Mouse (Mus musculus) midbrain, embryonic 12.5 days (tissue): Measurements from ENCODE around the gene Prdx4. TPM values are rescaled to one million over a fixed set of nuclear protein-coding genes. Genes with fewer than 3 reads are reported as not detected.
A peak's percentile ranks its signal among the peaks of the same experiment; 100 is the strongest.
"Not testable (repeated sequence)": the region's sequence is repeated elsewhere in the genome, so short reads cannot be mapped to it uniquely, and the experiment has no call there.

Experiments used
- ATAC-seq: fragments of 200-750 bp; cut with Nextera tagmentation; 2 replicates; pipeline ENCODE4 v1.8.0; 2017; ENCODE audit warnings: low read depth, moderate TSS enrichment, moderate library complexity; ENCODE audit not compliant: low FRiP score
- H3K27ac ChIP-seq: fragments of 300-500 bp; sonication (generic); replicated peaks from 2 replicates; pipeline ENCODE4 v1.5.1; 2016; ENCODE audit warnings: mild to moderate bottlenecking
- H3K27me3 ChIP-seq: fragments of 300-500 bp; sonication (generic); 2 replicates; pipeline ENCODE4 v1.6.1; 2016; ENCODE audit warnings: mild to moderate bottlenecking
- H3K36me3 ChIP-seq: fragments of 300-500 bp; sonication (generic); 2 replicates; pipeline ENCODE4 v1.6.1; 2016
- H3K4me1 ChIP-seq: fragments of 300-500 bp; sonication (generic); 2 replicates; pipeline ENCODE4 v1.6.1; 2016
- H3K4me2 ChIP-seq: fragments of 300-500 bp; sonication (generic); replicated peaks from 2 replicates; pipeline ENCODE4 v1.6.1; 2016; ENCODE audit warnings: mild to moderate bottlenecking, moderate library complexity
- H3K4me3 ChIP-seq: fragments of 300-500 bp; sonication (generic); 2 replicates; pipeline ENCODE4 v1.5.1; 2016; ENCODE audit warnings: mild to moderate bottlenecking
- H3K9ac ChIP-seq: fragments of 300-500 bp; sonication (generic); replicated peaks from 2 replicates; pipeline ENCODE4 v1.6.1; 2016; ENCODE audit warnings: mild to moderate bottlenecking, moderate library complexity
- H3K9me3 ChIP-seq: fragments of 300-500 bp; sonication (generic); 2 replicates; pipeline ENCODE4 v1.6.1; 2016; ENCODE audit warnings: mild to moderate bottlenecking
- WGBS: fragments of 180-500 bp; shearing (Covaris S2); methylation state at CpG from one replicate; pipeline ENCODE4 v1.1.7; 2016; 5-methylcytosine and 5-hydroxymethylcytosine counted together
- polyA plus RNA-seq: library from polyadenylated mRNA; unstranded; fragments of >200 nt; fragmentation: Nextera tagmentation; extraction: Ambion mirVana; gene quantifications from 2 replicates; pipeline ENCODE4 v1.2.1, GENCODE M21; 2016

Gene Prdx4
- polyA plus RNA-seq = 193 and 197 TPM in 2 replicates

DNA sequence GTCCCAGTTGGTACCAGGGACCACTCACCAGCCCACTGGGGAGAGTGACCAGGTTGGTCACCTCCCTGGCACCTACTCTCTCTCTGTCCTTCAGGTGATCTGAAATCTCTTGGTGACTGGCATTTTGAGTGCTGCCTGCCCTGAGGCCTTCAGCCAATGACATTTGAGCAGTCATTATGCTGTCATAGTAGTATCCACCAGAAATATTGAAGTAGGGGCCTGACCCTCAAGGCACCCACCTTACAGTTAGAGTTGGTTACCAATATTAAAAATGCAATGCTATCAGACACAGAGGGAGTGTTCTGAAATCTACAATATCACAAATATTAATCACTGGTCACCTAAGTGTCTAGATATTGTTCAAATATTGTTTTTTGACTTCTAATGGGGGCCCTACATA lies at the start of gene Prdx4:
Gene Prdx4 (minus strand): TSS at position 101 of the 400 bp plus-strand sequence.
- ATAC-seq = no peak

DNA sequence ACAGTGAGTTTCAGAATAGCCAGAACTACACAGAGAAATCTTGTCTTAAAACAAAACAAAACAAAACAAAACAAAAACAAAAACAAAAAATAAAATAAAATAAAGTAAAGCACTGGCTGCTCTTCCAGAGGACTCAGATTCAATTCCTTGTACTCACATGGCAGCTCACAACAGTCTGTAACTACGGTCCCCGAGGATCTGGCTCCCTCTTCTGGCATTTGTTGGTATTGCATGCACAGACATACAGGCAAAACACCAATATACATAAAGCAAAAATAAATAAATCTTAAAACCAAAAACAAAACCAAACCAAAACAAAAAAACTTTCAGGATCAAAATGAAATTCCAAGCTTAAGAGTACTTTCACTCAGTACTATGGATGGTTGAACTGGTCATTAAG lies 36.0 kb upstream of the Prdx4 start:
- 26% methylated on average over 2 of the region's 2 CpGs for WGBS
- no peak overlapping the region for H3K27ac ChIP-seq
- no peaks in the 10 kb centered on the region for H3K36me3 ChIP-seq
- H3K9ac ChIP-seq = no peak overlapping the region
- no peaks in the 10 kb centered on the region for H3K9me3 ChIP-seq
- H3K4me1 ChIP-seq = no peaks in the 10 kb centered on the region
- no peak overlapping the region for H3K4me2 ChIP-seq
- H3K4me3 ChIP-seq = no peak overlapping the region
- ATAC-seq = no peak
- no peaks in the 10 kb centered on the region for H3K27me3 ChIP-seq

More for the DNA sequence above, at the start of gene Prdx4:
- Histone ChIP-seq H3K4me3 (no peak within 1 kb of the TSS), H3K9ac (no peak within 1 kb of the TSS), H3K9me3 (no peaks in the 10 kb centered on the region), H3K36me3 (no peaks in the 10 kb centered on the region), H3K27me3 (no peaks in the 10 kb centered on the region), H3K27ac (no peak within 1 kb of the TSS), H3K4me1 (no peaks in the 10 kb centered on the region), H3K4me2 (no peak within 1 kb of the TSS)

DNA sequence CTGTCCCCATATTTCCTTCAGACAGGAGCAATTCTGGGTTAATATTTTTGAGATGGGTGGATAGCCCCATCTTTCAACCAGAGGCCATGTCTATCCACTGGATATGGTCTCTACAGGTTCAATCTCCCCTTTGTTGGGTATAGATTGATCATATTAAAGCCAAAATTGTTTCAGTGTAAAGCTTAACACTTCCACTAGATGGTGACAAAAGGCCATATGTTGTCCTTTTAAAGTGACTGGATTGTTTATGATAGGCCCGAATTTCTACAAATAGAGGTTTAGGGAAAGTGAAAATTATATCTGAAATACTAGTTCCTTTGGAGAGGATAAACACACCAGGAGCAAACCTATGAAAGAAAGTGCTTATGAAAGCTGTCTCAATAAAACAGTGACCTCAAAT lies 34.9 kb upstream of the Prdx4 start:
- Histone ChIP-seq H3K27ac (no peak overlapping the region), H3K36me3 (no peaks in the 10 kb centered on the region), H3K4me1 (no peaks in the 10 kb centered on the region), H3K9ac (no peak overlapping the region), H3K4me2 (no peak overlapping the region), H3K9me3 (no peaks in the 10 kb centered on the region), H3K27me3 (no peaks in the 10 kb centered on the region), H3K4me3 (no peak overlapping the region)
- WGBS = 54% methylated on average over 1 of the region's 1 CpGs
- ATAC-seq = no peak

DNA sequence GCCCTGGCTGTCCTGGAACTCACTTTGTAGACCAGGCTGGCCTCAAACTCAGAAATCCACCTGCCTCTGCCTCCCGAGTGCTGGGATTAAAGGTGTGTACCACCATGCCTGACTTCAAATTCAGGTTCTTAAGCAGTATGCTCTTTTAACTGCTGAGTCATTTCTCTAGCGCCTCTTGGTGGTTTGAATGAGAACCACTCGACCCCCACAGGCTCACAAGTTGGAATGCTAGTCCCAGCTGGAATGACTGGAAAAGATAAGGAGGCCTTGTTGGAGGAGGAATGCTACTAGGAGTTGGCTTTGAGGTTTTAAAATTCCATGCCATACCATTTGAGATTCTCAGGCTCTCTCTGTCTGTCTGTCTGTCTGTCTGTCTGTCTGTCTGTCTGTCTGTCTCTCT lies 29.6 kb upstream of the Prdx4 start:
- not testable (repeated sequence) for H3K27ac ChIP-seq, H3K27me3 ChIP-seq, H3K4me3 ChIP-seq, H3K4me1 ChIP-seq, H3K4me2 ChIP-seq, H3K9ac ChIP-seq, H3K36me3 ChIP-seq, ATAC-seq, H3K9me3 ChIP-seq
- WGBS = 53% methylated on average over 3 of the region's 3 CpGs

GRCm38 (mm10) chrX:155365095-155365494 lies 24.5 kb upstream of the Prdx4 start:
- Histone ChIP-seq H3K4me2 (no peak overlapping the region), H3K9ac (no peak overlapping the region), H3K4me1 (no peaks in the 10 kb centered on the region), H3K27me3 (no peaks in the 10 kb centered on the region), H3K9me3 (no peaks in the 10 kb centered on the region), H3K4me3 (no peak overlapping the region), H3K36me3 (no peaks in the 10 kb centered on the region), H3K27ac (no peak overlapping the region)
- 49% methylated on average over 2 of the region's 2 CpGs for WGBS
- no peak for ATAC-seq

DNA sequence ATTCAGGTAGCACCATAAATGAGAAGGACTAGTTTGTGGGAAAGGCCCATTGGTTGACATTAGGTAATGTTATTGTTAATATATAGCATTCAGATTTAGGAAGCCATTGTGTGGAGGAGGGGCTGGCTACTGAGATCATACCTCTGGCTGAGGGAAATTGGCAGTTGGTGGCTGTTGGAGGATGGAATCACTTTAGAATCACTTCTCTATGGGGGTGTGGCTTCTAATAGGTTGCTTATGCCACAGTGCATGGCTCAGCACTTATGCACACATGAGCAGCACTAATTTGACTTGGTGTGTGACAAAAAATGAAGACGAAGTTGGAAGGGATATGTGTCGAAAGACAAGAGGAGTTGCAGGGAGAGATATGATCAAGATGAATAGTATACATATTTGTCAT lies 5.7 kb upstream of the Prdx4 start:
- no peaks in the 10 kb centered on the region for H3K36me3 ChIP-seq
- no peaks in the 10 kb centered on the region for H3K4me1 ChIP-seq
- H3K4me2 ChIP-seq = no peak overlapping the region
- no peaks in the 10 kb centered on the region for H3K27me3 ChIP-seq
- no peaks in the 10 kb centered on the region for H3K9me3 ChIP-seq
- H3K27ac ChIP-seq = no peak overlapping the region
- ATAC-seq = no peak
- no peak overlapping the region for H3K4me3 ChIP-seq
- WGBS = 95% methylated on average over 2 of the region's 2 CpGs
- no peak overlapping the region for H3K9ac ChIP-seq

DNA sequence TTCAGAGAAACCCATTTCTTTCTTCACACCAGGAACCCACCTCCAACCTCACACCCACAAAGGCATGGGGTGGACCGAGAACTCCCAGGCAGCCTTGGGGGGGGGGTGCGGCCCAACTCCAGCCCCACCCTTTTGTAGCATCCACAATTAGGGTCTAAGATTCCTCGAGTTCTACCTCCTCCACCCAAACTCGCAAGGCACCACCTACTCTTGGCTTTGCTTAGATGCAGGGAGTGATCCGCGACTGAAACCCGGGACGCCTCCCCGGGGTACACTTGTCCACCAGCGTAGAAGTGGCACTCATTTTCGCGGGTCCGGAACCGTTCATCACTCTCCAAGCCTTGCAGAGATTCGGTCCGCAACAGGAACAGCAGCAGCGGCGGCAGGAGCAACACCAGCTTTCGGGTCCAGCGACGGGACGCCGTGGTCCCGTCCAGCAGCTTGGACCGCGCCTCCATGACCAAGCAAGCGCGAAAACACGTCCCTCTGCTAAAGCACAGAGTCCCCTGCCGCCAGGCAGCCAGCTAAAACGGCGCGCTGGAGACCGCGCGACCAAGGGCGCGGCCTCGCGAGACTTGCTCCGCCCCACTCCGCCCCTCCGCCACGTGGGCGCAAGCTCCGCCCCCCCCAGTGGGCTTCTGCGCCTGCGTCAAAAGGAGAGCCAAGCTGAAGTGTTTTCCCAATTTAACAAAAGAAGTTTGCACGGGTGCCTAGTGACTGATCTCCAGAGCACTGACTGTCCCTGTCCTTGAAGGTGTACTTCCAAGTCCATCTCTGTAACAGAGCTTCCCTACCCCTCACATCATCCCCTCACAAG lies 2.4 kb downstream of the Prdx4 start:
- H3K4me1 ChIP-seq = no peaks in the 10 kb centered on the region
- H3K27me3 ChIP-seq = no peaks in the 10 kb centered on the region
- 20% methylated on average over 47 of the region's 49 CpGs for WGBS
- H3K36me3 ChIP-seq = no peaks in the 10 kb centered on the region
- peak overlapping the region; percentile 55 for H3K4me3 ChIP-seq
- peak; percentile 99 for ATAC-seq
- H3K9me3 ChIP-seq = no peaks in the 10 kb centered on the region
- peak overlapping the region; percentile 57 for H3K9ac ChIP-seq
- peak overlapping the region; percentile 61 for H3K27ac ChIP-seq
- H3K4me2 ChIP-seq = peak overlapping the region; percentile 52

DNA sequence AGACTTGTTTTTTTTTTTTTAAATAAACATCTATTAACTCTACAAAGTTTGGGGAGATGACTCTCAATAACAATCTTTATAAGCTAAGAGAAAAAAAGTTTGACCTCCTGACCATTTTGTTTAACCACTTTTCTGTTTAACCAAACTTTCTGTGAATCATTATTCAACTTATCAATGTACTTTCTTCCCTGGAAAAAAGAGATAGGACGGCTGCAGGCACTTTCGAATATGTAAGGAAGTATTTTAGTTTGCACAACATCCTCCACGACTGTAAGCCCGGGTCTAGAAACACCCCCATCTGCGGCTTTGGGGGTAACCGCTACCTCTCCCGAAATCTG lies 3.0 kb downstream of the Prdx4 start:
- Histone ChIP-seq H3K9me3 (no peaks in the 10 kb centered on the region), H3K4me3 (peak overlapping the region; percentile 55), H3K4me2 (peak overlapping the region; percentile 52), H3K36me3 (0 out of 2 replicates have a peak, but pooled peaks cover 3% of the 10 kb centered on the region), H3K4me1 (no peaks in the 10 kb centered on the region), H3K27me3 (no peaks in the 10 kb centered on the region), H3K9ac (peak overlapping the region; percentile 57), H3K27ac (peak overlapping the region; percentile 61; the same call in 1 of the 2 replicates)
- 36% methylated on average over 7 of the region's 7 CpGs for WGBS
- no peak for ATAC-seq

GRCm38 (mm10) chrX:155318005-155318404 lies 22.5 kb downstream of the Prdx4 start:
- Histone ChIP-seq H3K27me3 (no peaks in the 10 kb centered on the region), H3K27ac (no peak overlapping the region), H3K36me3 (no peaks in the 10 kb centered on the region), H3K9ac (no peak overlapping the region), H3K9me3 (no peaks in the 10 kb centered on the region), H3K4me2 (no peak overlapping the region), H3K4me3 (no peak overlapping the region), H3K4me1 (no peaks in the 10 kb centered on the region)
- 40% methylated on average over 4 of the region's 4 CpGs for WGBS
- peak; percentile 58 for ATAC-seq

DNA sequence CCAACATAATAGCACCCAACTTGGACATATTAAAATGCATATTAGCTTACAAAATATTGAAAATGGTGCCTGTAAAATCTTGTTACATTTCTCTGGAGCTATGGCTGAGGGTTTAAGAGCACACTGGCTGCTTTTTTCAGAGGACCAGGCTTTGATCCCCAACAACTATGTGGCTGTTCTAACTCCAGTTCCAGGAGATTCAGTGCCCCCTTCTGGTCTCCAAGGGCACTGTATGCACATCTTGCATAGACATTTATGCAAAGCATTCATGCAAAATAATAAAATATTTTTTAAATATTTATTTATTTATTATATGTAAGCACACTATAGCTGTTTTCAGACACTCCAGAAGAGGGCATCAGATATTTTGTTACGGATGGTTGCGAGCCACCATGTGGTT lies 34.2 kb downstream of the Prdx4 start:
- Histone ChIP-seq H3K27me3 (no peaks in the 10 kb centered on the region), H3K9me3 (no peaks in the 10 kb centered on the region), H3K36me3 (no peaks in the 10 kb centered on the region), H3K27ac (no peak overlapping the region), H3K4me3 (no peak overlapping the region), H3K9ac (no peak overlapping the region), H3K4me2 (no peak overlapping the region), H3K4me1 (no peaks in the 10 kb centered on the region)
- ATAC-seq = no peak
- WGBS = 98% methylated on average over 2 of the region's 2 CpGs

- no peak overlapping the region for H3K27ac ChIP-seq
- no peak for ATAC-seq
- no peaks in the 10 kb centered on the region for H3K9me3 ChIP-seq
- H3K4me1 ChIP-seq = no peaks in the 10 kb centered on the region
- H3K36me3 ChIP-seq = no peaks in the 10 kb centered on the region
- WGBS = 67% methylated on average over 1 of the region's 1 CpGs
- no peaks in the 10 kb centered on the region for H3K27me3 ChIP-seq
- no peak overlapping the region for H3K4me2 ChIP-seq
- no peak overlapping the region for H3K4me3 ChIP-seq
- H3K9ac ChIP-seq = no peak overlapping the region
These were observed 60.0 kb downstream of the Prdx4 start for GRCm38 (mm10) chrX:155280427-155281044.

DNA sequence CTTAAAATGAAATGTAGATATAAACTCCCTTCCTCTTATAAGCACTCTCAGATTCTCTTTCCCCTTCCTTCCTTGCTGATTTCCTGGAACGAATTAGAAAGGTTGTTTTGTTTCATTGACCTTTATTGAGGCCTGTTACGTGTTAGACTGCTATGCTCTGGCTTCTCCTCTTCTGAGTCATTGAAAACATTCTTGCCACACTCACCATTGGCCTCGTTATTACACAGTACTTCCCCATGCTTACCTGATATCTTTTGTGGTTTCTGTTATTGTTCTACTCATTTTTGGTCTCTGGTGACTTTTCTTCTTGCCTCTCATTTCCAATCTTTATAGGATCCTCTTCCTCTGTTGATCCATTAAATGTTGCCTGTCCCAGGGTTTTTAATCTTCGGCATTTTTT lies 62.1 kb downstream of the Prdx4 start:
- Histone ChIP-seq H3K4me1 (no peaks in the 10 kb centered on the region), H3K4me3 (no peak overlapping the region), H3K27ac (no peak overlapping the region), H3K9me3 (no peaks in the 10 kb centered on the region), H3K9ac (no peak overlapping the region), H3K4me2 (no peak overlapping the region), H3K36me3 (no peaks in the 10 kb centered on the region), H3K27me3 (no peaks in the 10 kb centered on the region)
- ATAC-seq = no peak
- 79% methylated on average over 4 of the region's 4 CpGs for WGBS
